In genomic region chr10:60328963-60329650, GRCm38 (mm10) we compare ENCODE assay signal across 9 mouse cellular contexts. TPM values are rescaled to one million over a fixed set of nuclear protein-coding genes. Genes with fewer than 3 reads are reported as not detected.
DNase-seq lines count a peak whose midpoint lies in the region; ATAC-seq and TF ChIP-seq lines count a peak whose summit lies in the region.
"Had no signal": no experiment of that assay in that cellular context is flagged by ENCODE, and none has a peak within 500 bp of the region (broad histone marks: within the 10 kb centered on the region; RNA-seq: fewer than 3 reads in every experiment).

No protein-coding gene starts in this region.

- 0 out of 2 replicates have a peak overlapping the region, but pooled peaks have one; percentile 16 for H3K27ac ChIP-seq in lung, embryonic 15.5 days
- H3K27ac ChIP-seq in limb, embryonic 14.5 days (replicated peaks; ENCODE audit: low read depth, low read length), result no peak overlapping the region

- peak; percentile 92 for DNase-seq in heart, adult 11 months
- no peak for DNase-seq in heart, adult 18-20 months
- DNase-seq in lung, postnatal 14 days, result no peak
- DNase-seq in adipocyte (ENCODE audit: low spot score), result peak; percentile 51
- peak; percentile 60 for DNase-seq in limb, embryonic 14.5 days (ENCODE audit: low spot score)
- no peak for DNase-seq in gastrocnemius, postnatal 14 days
- DNase-seq: kidney, postnatal 10 days had no signal

- no peak overlapping the region for H3K9ac ChIP-seq in lung, embryonic 15.5 days
- H3K9ac ChIP-seq in limb, embryonic 14.5 days (ENCODE audit: low read depth, low read length, severe bottlenecking), result no peak overlapping the region

- H3K4me1 ChIP-seq in lung, embryonic 15.5 days, result peaks cover 14% of the 10 kb centered on the region
- H3K4me1 ChIP-seq in limb, embryonic 14.5 days (ENCODE audit: control insufficient read depth, insufficient read depth, low read length), result 0 out of 2 replicates have a peak, but pooled peaks cover 5% of the 10 kb centered on the region

- TF ChIP-seq POLR2A in limb, embryonic 14.5 days (IDR thresholded peaks at IDR 0.05; ENCODE audit: borderline replicate concordance, extremely low read depth, insufficient read depth, insufficient read length), result no peak

- no peak overlapping the region for H3K4me3 ChIP-seq in lung, embryonic 15.5 days
- no peak overlapping the region for H3K4me3 ChIP-seq in limb, embryonic 14.5 days (replicated peaks; ENCODE audit: low read length)

- 33% methylated on average over 11 of the region's 11 CpGs for WGBS in lung, embryonic 15.5 days
- WGBS in limb, embryonic 14.5 days, result 71% methylated on average over 11 of the region's 11 CpGs

- H3K4me2 ChIP-seq in lung, embryonic 15.5 days, result no peak overlapping the region
- no peak overlapping the region for H3K4me2 ChIP-seq in limb, embryonic 14.5 days (replicated peaks; ENCODE audit: low read depth, low read length, severe bottlenecking)

- no peaks in the 10 kb centered on the region for H3K9me3 ChIP-seq in lung, embryonic 15.5 days
- H3K9me3 ChIP-seq in limb, embryonic 14.5 days (ENCODE audit: control insufficient read depth, low read length), result no peaks in the 10 kb centered on the region

- no peaks in the 10 kb centered on the region for H3K27me3 ChIP-seq in lung, embryonic 15.5 days
- H3K27me3 ChIP-seq in limb, embryonic 14.5 days (ENCODE audit: control insufficient read depth, insufficient read depth, low read length), result no peaks in the 10 kb centered on the region

- ATAC-seq in lung, embryonic 15.5 days (ENCODE audit: borderline replicate concordance, extremely low read depth, low FRiP score, low TSS enrichment), result peak; percentile 79
- peak; percentile 55 for ATAC-seq in limb, embryonic 14.5 days (ENCODE audit: low FRiP score, low read depth)
- no peak for ATAC-seq in erythroid progenitor cell, adult 5-6 weeks (replicated peaks; ENCODE audit: low FRiP score, poor library complexity, severe bottlenecking)

- intact Hi-C loops in gastrocnemius, postnatal 14 days (cut with DNase I; ENCODE audit: low total_unique reads), result no loop called here

- no peaks in the 10 kb centered on the region for H3K36me3 ChIP-seq in lung, embryonic 15.5 days
- no peaks in the 10 kb centered on the region for H3K36me3 ChIP-seq in limb, embryonic 14.5 days (ENCODE audit: control insufficient read depth, insufficient read depth, low read length)

RNA-seq across cellular contexts. Expression of gene Vsir, which starts 17.5 kb away (rescaled TPM):
- total RNA-seq in heart, adult 18-20 months (2021), result 10 to 100 TPM; 11.3 to 13.3 TPM
- polyA plus RNA-seq in lung, embryonic 15.5 days (2015; fragmentation: Nextera tagmentation; extraction: Ambion mirVana), result 5.2 and 7.2 TPM in 2 replicates
- polyA plus RNA-seq in limb, embryonic 14.5 days (2012; rRNA removed), result 9.4 and 11.5 TPM in 2 replicates
- 4.0 and 5.0 TPM in 2 replicates for polyA plus RNA-seq in limb, embryonic 14.5 days (2014; fragmentation: Nextera tagmentation; extraction: Ambion mirVana)
- total RNA-seq in erythroid progenitor cell, adult 5-6 weeks (2015; ENCODE audit: low replicate concordance), result 84.7 and 114 TPM in 2 replicates
- total RNA-seq in erythroid progenitor cell, adult 5-6 weeks (2017; ENCODE audit: low replicate concordance), result 84.7 and 147 TPM in 2 replicates
- 10 to 100 TPM; 12.9 to 14.7 TPM for total RNA-seq in gastrocnemius, postnatal 14 days (2021)

RNA-seq across cellular contexts. Expression of gene Psap, which starts 51.7 kb away (rescaled TPM):
- total RNA-seq in heart, adult 18-20 months (2021), result 1,000 to 10,000 TPM; 1,306 to 1,321 TPM
- 118 and 124 TPM in 2 replicates for polyA plus RNA-seq in lung, embryonic 15.5 days (2015; fragmentation: Nextera tagmentation; extraction: Ambion mirVana)
- polyA plus RNA-seq in limb, embryonic 14.5 days (2012; rRNA removed), result 648 and 665 TPM in 2 replicates
- 121 and 125 TPM in 2 replicates for polyA plus RNA-seq in limb, embryonic 14.5 days (2014; fragmentation: Nextera tagmentation; extraction: Ambion mirVana)
- 293 and 311 TPM in 2 replicates for total RNA-seq in erythroid progenitor cell, adult 5-6 weeks (2015; ENCODE audit: low replicate concordance)
- total RNA-seq in erythroid progenitor cell, adult 5-6 weeks (2017; ENCODE audit: low replicate concordance), result 222 and 228 TPM in 2 replicates
- total RNA-seq in gastrocnemius, postnatal 14 days (2021), result 100 to 1,000 TPM; 419 to 467 TPM

Comparison
In these comparisons a context has a peak if more than half of its experiments do, and no peak if none do; other contexts are left out.
1. DNase-seq: peak in heart, adult 11 months (single experiment), adipocyte (single experiment) and limb, embryonic 14.5 days (single experiment); none in heart, adult 18-20 months (0 of 2), lung, postnatal 14 days (single experiment) and gastrocnemius, postnatal 14 days (single experiment).
2. RNA of gene Vsir, which starts 17.5 kb away (total RNA-seq): 84.7 to 147 TPM in erythroid progenitor cell, adult 5-6 weeks; 12.9 to 14.7 TPM in gastrocnemius, postnatal 14 days and 11.3 to 13.3 TPM in heart, adult 18-20 months; every median in the first group is over 4 times any median in the second.